Mouse (Mus musculus) T-helper 1 cell (primary cell): ENCODE measurements around the gene Nr2f1.

Experiments used
- in situ Hi-C: fragments of 300-600 bp; cut with MboI, MseI; formaldehyde crosslinking; loops from one replicate; pipeline ENCODE4 v1.15.1; 2025; ENCODE audit warnings: high pct_unique_total_duplicates

The Nr2f1 gene

DNA sequence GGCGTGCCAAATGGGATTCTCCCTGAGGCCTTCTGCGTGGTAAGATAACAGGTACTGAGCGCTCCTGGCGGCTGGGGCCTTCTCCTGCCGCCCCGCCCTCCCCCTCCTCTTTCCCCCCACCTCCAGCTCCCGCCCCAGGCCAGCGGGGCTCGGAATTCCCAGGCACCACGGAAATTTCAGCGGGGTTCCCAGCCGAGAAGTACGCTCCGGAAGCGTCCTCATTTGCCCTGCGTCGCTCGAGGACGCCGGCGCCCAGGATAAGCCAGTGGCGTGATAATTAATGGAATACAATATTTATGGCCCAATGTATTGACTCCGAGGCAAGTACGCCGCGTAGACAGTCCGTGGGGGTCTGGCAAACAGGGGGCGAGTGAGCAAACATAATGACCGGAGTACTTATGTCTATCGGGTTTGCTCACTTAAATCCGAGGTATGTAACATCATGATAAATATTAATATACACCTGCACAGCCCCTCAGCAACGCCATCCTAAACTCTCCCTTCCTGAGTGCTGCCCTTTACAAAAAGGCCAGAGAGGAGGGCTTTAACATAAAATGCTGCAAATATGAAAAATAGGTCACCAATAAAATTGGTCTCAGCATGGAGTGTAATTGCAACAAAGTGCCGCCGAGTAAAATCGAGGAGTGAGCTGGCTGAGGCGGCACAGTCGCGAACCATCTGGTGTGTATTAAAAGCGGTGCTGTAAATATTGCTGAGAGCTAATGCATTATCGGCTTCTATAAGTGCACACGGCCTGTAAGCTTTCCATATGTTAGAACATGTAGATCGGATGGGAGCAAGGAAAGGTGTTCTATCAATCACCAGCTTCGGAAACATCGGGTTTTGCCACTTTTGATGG, 18.3 kb downstream of the Nr2f1 start:
- in situ Hi-C loops = loop anchor here (10.0 kb wide), 1 partner anchor 1336 kb away; no protein-coding TSS in a partner anchor

DNA sequence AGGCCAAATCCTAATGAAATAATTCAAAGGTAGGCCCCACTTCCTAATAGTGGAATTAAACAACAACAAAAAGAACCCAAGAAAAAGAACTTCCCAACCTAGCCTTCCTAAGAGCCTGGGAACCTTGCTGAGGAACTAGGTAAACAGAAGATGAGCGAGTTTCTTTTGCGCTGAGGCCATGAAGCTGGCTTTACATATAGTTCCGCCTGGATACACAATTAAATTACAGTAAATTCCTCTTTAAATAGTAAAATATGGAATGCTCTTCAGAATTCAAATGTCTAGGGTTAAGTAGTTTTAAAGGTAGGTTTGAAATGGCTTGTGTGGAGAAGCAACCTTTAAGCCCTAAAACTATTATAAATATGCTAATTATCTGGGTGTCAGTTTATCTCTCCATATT, 19.3 kb downstream of the Nr2f1 start:
- in situ Hi-C loops = loop anchor here (10.0 kb wide), 1 partner anchor 1335 kb away; no protein-coding TSS in a partner anchor

DNA sequence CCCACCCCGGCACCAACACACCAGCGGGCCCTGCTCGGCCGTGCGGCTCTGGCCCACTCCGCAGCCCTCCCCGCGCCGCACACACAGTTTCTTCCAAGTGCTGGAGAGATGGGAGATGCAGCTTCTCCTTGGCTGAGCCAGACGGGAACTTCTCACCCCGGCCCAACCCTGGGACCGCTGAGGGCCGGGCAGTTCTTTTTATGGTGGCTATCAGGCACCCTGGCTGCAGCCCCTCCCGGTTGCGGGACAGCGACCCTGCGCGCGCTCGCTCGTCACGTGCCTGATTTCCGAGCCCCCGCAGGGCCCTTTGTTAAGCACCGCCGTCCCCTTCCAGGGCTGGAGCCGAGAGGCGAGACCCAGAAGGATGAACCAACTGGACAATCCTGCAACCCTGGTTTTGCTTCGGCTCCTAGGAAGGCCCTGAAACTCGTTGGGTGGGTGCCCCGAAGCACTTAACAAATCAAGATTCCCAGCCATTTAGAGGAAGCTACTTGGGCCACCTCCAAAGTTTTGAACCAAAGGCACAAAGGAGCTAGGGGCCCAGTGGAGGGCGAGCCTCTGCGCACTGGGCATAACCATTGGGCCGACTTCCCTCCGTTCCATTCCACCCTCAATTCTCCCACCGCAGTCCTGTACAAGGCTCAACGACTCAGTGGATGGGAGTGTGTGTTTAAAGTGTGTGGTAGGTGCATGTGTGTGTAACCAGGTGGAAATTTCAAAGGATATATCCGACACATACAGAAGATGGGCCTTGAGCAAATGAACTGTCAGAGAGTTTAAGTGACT, 20.1 kb downstream of the Nr2f1 start:
- in situ Hi-C loops = loop anchor here (10.0 kb wide), 1 partner anchor 1335 kb away; no protein-coding TSS in a partner anchor

DNA sequence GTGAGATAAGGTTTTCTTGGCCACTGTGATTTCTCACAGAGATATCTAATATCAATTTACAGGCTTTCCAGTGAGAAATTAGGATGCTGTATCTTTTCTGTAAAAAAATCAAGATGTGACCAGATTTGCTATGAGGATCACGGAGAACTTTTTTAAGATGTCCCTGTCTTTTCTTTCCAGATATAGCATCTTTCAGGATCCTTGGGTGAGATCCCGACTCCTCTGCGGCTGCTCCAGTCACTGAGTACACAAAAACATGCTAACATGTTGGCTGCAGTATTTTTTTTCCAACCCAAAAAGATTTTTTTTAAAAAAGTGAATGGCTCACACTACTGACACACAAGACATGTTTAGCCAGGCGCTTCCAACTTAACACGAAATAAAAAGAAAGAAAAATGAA, 20.8 kb downstream of the Nr2f1 start:
- in situ Hi-C loops = no loop called here

DNA sequence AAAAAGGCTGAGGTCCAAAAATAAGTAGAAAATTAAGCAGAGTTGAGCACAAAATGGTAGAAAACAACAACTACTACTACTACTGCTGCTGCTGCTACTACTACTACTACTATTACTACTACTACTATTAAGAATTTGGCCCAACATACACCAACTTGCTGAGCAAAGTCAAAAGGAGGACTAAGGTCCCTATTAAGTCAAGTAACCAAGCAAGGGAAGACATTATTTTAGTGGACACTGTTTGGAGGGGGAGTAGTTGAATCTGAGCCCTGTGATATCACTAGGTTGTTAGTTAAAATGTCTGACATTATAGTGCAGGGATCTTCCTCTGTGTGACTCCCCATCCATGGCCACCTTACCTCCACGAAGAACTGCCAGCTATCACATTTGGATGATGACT, 21.5 kb downstream of the Nr2f1 start:
- in situ Hi-C loops = no loop called here

DNA sequence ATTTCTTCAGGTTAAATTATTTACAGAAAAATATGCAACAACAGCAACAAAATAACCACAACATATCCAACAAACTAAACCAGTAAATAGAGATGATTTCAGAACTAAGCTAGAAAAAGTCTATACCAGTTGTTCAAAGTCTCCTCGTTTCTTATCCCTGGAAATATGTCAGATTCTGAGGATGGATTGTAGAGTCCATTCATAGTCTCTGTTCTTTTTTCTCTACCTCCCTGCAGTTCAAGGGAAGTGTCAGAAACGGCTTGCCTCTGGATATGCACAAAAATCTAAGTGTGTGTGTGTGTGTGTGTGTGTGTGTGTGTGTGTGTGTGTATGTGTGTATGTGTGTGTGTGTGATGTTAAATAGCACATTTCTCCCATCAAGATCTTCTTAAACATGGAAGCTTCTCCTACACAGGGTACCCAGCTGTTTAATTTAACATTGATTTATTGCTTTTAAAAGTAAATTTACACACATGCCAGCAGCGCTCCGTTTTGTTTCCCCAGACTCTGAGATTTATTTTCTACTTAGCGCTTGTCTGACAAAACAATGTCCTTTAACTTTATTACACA, 22.1 kb downstream of the Nr2f1 start:
- in situ Hi-C loops = no loop called here

DNA sequence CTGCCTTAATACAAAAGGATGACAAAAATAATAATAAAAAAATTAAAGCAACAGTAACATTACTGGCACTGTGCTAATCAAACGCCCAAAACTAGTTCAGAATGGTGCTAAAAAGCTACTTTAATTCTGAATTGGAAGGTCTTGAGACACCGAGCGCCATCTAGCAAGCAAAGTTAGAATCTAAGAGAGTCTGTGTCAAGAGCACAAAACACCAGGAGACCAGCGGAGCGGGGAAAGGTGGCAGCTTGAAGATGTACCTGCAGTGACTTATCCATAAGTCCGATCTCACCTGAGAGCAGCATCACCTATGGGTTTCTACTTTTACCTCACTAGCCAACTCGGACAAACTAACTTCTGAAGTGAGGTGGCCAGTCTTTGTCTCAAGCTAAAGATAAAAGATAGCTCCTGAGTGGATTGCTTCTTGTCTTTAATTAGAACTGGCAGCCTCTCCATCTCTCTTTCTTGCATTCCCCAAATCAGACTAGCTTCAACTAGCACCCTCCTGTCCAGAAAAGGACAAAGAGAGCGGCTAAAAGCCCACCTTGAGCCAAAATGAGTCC, 23.7 kb downstream of the Nr2f1 start:
- in situ Hi-C loops = no loop called here

DNA sequence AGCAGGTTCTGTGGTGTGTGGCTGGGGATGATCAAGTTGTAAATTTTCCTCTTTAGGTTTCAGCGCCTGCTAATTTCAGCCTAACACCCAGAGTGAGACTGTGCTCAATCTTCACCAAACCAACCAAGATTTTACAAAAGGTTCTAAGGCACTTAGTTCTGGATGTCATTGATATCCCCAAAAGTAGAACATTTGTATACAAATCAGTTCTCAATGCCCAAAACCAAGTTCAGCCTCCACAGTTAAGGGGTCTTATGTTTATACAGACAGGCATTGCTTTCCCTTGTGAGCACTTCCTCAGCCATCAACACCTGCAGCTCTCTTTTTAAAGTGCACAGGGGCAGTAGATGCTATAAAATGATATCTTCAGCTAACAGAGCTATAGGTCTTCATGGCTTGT, 24.7 kb downstream of the Nr2f1 start:
- in situ Hi-C loops = no loop called here

DNA sequence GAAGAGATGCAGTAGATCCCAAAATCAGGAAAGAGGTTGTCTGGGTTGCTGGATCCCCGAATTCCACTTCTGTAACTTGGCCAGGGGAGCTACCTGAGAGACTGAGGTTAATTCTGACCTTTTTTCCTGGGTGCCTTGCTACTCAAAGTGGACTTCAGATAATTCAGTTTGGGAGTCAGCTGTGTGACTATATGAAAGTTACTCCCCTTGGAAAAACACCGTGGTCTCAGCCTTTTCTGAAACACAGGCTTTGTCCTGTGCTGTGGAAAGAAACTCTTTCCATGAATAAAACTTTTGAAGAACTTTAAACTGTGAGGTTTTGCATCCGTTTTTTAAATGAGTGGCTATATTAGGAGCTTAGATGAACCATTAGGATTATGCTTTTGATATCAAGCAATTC, 25.4 kb downstream of the Nr2f1 start:
- in situ Hi-C loops = no loop called here

DNA sequence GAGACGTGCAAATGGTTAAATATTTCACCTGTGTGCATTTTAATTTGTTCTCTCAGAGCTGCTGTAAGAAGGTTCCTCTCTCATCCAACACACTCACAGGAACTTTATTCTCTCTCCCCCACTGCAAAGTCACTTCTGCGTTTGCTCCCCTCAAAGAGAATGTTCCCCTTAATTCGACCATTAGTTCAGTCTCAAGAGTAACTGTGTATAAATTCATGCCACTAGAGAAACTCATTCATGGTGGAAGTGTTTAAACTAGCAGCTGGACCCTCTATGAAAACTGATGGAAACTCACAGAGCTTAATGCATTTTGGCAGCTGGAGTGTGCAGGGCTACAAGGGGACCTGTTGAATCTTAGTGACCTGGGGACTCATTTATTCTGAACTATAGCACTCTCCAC, 26.7 kb downstream of the Nr2f1 start:
- in situ Hi-C loops = no loop called here

DNA sequence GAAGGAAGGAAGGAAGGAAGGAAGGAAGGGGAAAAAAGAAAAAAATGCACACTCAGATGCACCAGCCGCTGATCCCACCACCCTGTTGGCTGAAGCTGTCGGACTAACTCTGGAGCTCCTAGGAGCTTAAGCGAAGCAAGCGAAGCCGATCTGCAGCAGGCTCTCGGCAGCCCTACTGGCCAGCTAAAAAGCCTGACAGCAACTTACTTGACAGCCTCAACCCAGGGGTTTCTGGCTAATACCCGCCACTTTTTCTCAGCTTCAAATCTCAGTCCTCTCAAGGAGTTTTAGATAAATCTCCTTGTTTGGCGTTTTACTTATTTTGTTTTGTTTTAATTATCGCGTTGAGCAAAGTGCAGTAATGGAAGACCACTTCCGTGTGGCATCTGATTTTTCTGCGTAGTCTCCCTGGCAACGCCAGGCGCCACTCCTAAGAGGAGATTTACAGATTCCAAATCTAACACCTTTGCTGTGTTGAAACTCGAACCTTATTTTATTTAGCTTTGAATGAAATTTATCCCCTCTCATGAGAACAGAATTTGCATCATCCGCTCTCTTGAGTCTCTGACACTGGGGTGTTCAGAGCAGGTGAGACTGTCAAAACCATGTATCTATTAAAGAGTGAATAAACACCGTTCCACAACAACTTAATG, 27.4 kb downstream of the Nr2f1 start:
- in situ Hi-C loops = no loop called here

DNA sequence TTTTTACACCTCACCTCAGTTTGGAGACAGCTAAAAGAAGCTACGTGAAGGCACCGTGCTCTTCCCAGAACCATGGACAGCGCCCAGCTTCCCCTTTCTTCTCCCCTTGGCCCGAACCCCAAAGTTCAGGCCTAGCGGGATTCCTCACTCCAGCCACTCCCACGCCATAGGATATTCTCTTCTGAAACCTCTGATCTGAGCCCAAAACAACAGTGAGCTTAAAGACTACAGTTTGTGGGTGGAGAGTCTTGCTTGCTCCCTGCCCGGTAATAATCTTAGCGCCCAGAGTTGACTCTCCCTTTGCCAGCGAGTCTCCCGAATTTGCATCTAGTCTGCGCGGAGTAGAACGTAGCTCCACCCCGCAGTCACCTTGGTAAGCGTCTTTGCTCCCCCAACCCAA, 28.2 kb downstream of the Nr2f1 start:
- in situ Hi-C loops = no loop called here

DNA sequence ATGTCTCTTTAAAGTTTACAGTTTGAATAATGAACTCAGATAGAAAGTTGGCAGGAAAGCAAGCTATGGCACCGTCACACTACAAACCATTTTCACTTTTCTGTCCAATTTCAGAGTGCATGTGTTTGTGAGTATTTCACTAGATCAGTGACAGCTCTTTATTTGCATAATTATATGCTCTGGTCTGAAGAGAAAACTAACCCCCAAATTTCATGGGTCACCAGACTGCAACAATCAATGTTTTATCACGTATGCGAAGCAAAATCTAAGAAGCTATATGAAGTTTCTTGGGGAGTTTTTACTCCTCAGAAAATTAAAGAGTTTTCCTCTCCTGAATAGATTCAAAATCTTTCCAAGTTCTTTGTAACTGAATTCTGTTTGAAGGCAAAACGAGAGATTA, 31.4 kb downstream of the Nr2f1 start:
- in situ Hi-C loops = no loop called here

DNA sequence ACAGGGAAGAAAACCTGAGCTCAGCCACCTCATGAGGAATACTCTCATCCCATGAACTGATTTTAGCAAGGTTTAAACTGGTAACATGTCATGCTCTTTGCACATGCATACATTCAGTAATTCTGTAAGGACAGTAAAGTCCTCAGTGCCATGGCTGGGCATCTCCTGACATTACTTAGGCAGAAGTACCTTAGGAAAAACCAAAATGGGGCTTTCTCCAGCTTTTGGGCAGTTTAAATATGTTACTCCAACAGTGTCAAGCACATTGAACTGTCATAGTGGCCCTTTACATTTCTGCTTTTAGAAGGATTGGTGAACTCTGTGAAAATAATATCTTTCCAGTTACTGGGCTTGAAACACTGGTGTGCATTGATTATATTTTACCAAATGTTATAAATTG, 34.6 kb downstream of the Nr2f1 start:
- in situ Hi-C loops = no loop called here

DNA sequence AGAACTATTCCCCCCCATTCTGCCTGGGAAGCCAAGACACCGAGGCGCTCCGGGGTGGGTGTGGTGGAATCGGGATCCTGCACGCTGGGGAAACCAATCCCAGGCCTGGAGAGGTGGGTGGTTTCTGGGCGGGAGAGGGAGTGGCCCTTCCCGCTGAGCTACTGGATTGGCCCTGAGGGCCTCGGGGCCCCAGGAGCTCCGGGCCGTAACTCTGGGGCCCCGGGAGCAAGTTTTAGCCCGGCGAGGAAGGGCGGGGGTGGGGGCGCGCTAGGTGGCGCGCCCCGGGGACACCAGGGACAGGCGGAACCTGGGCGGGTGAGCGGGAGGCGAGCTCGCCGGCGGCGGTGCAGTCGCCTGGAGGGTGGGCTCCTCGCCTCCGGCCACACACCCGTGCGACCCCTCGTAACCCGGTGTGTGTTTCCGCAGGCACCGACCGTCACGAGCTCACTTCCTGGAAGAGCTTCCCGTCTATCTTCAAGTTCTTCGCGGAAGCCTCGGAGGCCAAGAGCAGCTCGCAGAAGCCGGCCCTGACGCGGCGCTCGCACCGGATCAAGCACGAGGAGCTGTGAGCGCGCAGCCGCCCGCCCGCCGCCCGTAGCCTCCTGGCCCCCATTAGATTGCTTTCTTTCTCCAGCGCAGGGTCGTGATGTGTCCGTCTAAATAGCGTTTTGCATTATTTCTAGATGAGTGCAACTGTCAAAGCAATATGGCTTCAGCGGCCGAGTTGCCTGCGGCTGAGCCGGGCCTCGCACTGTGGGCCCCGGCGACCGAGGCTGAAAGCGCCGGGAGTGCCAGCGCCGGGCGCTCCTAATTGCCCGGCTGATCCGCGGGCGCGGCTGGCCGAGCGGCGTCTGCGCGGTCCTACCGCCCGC, 36.2 kb downstream of the Nr2f1 start:
- in situ Hi-C loops = no loop called here

DNA sequence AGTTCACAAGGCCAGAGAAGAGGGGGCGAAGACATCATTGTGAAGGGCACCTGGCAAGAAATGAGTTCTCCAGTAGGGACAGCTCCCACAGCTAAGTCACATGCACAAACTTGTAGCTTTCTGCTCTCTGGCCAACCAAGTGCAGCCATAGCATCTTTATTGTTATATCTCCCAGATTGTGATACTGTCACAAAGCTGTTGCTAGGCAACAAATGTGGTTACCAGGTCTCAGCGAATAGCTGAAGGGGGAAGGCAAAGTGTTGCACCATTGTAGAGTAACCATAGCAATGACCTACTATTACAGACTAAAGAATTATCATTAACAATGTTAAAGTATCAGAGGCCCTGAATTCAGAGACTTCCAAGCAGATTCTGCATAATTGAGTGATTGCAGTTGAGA, 37.4 kb downstream of the Nr2f1 start:
- in situ Hi-C loops = no loop called here

DNA sequence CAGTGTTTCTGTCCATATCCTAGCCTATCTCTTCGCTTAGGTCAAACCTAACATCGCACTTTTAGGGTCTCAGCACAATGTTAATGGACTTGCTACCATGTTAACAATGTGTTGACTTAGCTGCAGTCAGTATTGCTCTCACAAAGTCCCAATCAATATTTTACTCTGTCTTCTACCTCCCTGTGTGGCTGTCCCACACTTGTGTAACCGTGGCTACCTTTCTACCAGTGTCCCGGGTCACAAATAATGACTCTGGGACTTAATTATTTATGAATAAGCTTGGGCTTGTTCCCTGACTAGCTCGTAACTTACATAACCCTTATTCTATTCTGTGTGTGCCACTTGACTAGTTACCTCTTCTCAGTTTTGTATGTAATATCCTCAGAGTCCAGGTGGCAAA, 42.1 kb downstream of the Nr2f1 start:
- in situ Hi-C loops = no loop called here
